Mouse (Mus musculus): ENCODE results near the gene Pcnx.

Pcnx gene

GRCm38 (mm10) chr12:81855031-81855430 is 4.8 kb upstream of the Pcnx start:
- DNase-seq (ENCODE audit: low spot score), result no peak

GRCm38 (mm10) chr12:81856696-81857095 is 3.1 kb upstream of the Pcnx start:
- DNase-seq (ENCODE audit: low spot score), result no peak

- no peak for DNase-seq (ENCODE audit: low spot score)
These were observed 2.6 kb upstream of the Pcnx start for GRCm38 (mm10) chr12:81857251-81857650.

- no peak for DNase-seq (ENCODE audit: low spot score)
These were observed 1.7 kb upstream of the Pcnx start for GRCm38 (mm10) chr12:81857978-81858569.

- DNase-seq (ENCODE audit: low spot score), result peak; percentile 40
These were observed 722 bp downstream of the Pcnx start for GRCm38 (mm10) chr12:81860308-81861181.

GRCm38 (mm10) chr12:81861199-81862085 is 1.6 kb downstream of the Pcnx start:
- DNase-seq (ENCODE audit: low spot score), result no peak

- DNase-seq (ENCODE audit: low spot score), result no peak
These were observed 2.6 kb downstream of the Pcnx start for GRCm38 (mm10) chr12:81862351-81862802.

- DNase-seq (ENCODE audit: low spot score), result no peak
These were observed 4.1 kb downstream of the Pcnx start for GRCm38 (mm10) chr12:81863949-81864348.

GRCm38 (mm10) chr12:81865183-81865582 is 5.4 kb downstream of the Pcnx start:
- no peak for DNase-seq (ENCODE audit: low spot score)

GRCm38 (mm10) chr12:81867316-81867715 is 7.5 kb downstream of the Pcnx start:
- no peak for DNase-seq (ENCODE audit: low spot score)

- DNase-seq (ENCODE audit: low spot score), result no peak
These were observed 9.6 kb downstream of the Pcnx start for GRCm38 (mm10) chr12:81869205-81869940.

- DNase-seq (ENCODE audit: low spot score), result no peak
These were observed 13.5 kb downstream of the Pcnx start for GRCm38 (mm10) chr12:81873345-81873744.

- DNase-seq (ENCODE audit: low spot score), result no peak
These were observed 20.3 kb downstream of the Pcnx start for GRCm38 (mm10) chr12:81880161-81880560.

- DNase-seq (ENCODE audit: low spot score), result no peak
These were observed 23.7 kb downstream of the Pcnx start for GRCm38 (mm10) chr12:81883255-81884106.

- DNase-seq (ENCODE audit: low spot score), result no peak
These were observed 24.2 kb downstream of the Pcnx start for GRCm38 (mm10) chr12:81884107-81884398.

- DNase-seq (ENCODE audit: low spot score), result no peak
These were observed 25.2 kb downstream of the Pcnx start for GRCm38 (mm10) chr12:81884983-81885382.

- DNase-seq (ENCODE audit: low spot score), result no peak
These were observed 26.2 kb downstream of the Pcnx start for GRCm38 (mm10) chr12:81885982-81886381.

GRCm38 (mm10) chr12:81888954-81889353 is 29.1 kb downstream of the Pcnx start:
- DNase-seq (ENCODE audit: low spot score), result no peak

GRCm38 (mm10) chr12:81891946-81892345 is 32.1 kb downstream of the Pcnx start:
- DNase-seq (ENCODE audit: low spot score), result no peak

GRCm38 (mm10) chr12:81894311-81894710 is 34.5 kb downstream of the Pcnx start:
- DNase-seq (ENCODE audit: low spot score), result no peak

- DNase-seq (ENCODE audit: low spot score), result no peak
These were observed 36.2 kb downstream of the Pcnx start for GRCm38 (mm10) chr12:81895986-81896385.
